Mouse (Mus musculus) kidney, adult 2 months (tissue): ENCODE data around the gene Galm. TPM values are rescaled to one million over a fixed set of nuclear protein-coding genes. Genes with fewer than 3 reads are reported as not detected.

Experiments
- DNase-seq: peaks from one replicate; pipeline ENCODE4 v3.0.0; 2021
- H3K27ac ChIP-seq: fragments of 200-500 bp; 2 replicates; pipeline ENCODE4 v1.5.1; 2012; ENCODE audit warnings: low read depth, low read length, control low read depth, inconsistent platforms; ENCODE audit not compliant: insufficient read depth
- H3K27me3 ChIP-seq: fragments of 200-500 bp; replicated peaks from 2 replicates; pipeline ENCODE4 v1.6.1; 2012; ENCODE audit warnings: mild to moderate bottlenecking, moderate library complexity, low read length, inconsistent platforms; ENCODE audit not compliant: control insufficient read depth, insufficient read depth
- H3K36me3 ChIP-seq: fragments of 200-500 bp; 2 replicates; pipeline ENCODE4 v1.6.1; 2012; ENCODE audit warnings: mild to moderate bottlenecking, moderate library complexity, low read length, inconsistent platforms; ENCODE audit not compliant: control insufficient read depth, insufficient read depth
- H3K4me1 ChIP-seq: fragments of 200-500 bp; 2 replicates; pipeline ENCODE4 v1.6.1; 2011; ENCODE audit warnings: low read length; ENCODE audit not compliant: control insufficient read depth, insufficient read depth
- H3K4me3 ChIP-seq: fragments of 200-500 bp; 2 replicates; pipeline ENCODE4 v1.5.1; 2011; ENCODE audit warnings: mild to moderate bottlenecking, low read depth, low read length, control low read depth; ENCODE audit not compliant: insufficient read depth
- CTCF ChIP-seq: fragments of 200-500 bp; conservative IDR thresholded peaks from 2 replicates; pipeline ENCODE4 v1.5.1; 2011; ENCODE audit warnings: low read depth, mild to moderate bottlenecking, control low read depth, low read length, moderate library complexity, mixed read lengths; ENCODE audit not compliant: insufficient read depth, insufficient read length
- POLR2A ChIP-seq: fragments of 200-500 bp; IDR thresholded peaks from one replicate; pipeline ENCODE4 v1.6.1; 2011; ENCODE audit warnings: low read depth, low read length, control low read depth
- WGBS: fragments of 180-500 bp; shearing (Covaris S2); methylation state at CpG from one replicate; pipeline ENCODE4 v1.1.7; 2018; 5-methylcytosine and 5-hydroxymethylcytosine counted together
- polyA plus RNA-seq: library from polyadenylated mRNA; depleted of rRNA; stranded (reverse); fragments of >200 nt; gene quantifications from 2 replicates; pipeline ENCODE4 v1.2.3, GENCODE M21; 2012; rRNA removed

Gene Galm
- 115 and 124 TPM in 2 replicates for polyA plus RNA-seq

DNA sequence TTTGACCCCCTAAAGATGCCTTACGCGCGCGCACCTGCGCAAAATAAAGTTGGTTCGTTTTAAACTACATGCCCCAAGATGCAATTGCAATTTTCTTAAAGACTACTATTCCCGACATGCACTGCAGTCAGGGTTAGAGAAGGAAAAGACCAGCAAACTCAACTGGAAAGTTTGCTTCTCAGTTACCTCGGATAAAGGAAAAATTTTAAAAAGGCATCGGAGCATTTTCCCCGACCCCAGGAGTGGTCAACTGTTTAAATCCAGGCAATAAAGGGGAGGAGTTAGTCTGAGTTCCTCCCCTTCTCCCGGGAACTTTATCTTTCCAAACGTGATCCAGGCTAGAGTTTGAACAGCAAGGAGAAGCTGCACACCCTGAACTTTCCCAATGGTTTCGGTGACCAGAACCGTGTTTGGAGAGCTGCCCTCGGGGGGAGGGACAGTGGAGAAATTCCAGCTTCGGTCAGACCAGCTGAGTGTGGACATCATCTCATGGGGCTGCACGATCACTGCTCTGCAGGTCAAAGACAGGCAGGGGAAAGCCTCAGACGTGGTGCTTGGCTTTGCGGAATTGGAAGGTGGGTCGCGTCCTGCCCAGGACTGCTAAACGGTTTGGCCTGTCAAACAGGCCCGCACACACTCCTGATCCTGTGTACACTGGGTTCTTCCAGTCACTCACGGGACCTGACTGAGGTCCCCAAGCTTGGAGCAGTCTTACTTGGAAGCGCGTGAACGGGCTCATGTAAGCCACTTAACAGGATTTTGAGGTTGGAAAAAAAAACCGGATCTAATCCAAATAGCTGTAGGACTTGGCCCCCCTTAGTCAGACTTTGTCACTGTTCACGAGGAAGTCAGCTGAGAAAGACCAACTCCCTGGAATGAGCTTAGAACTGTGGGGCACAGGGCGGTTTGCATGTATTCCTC lies at the start of gene Galm:
Gene Galm (plus strand): TSS at position 141 of the 921 bp plus-strand sequence.
- DNase-seq, result peak; percentile 93
- Histone ChIP-seq H3K27me3 (no peaks in the 10 kb centered on the region), H3K4me1 (peaks cover 27% of the 10 kb centered on the region), H3K36me3 (no peaks in the 10 kb centered on the region), H3K27ac (peak within 1 kb of the TSS; percentile 97), H3K4me3 (peak within 1 kb of the TSS; percentile 70)
- TF ChIP-seq POLR2A, result peak; percentile 29
- TF ChIP-seq CTCF, result no peak
- 3% methylated on average over 30 of the region's 30 CpGs for WGBS

GRCm38 (mm10) chr17:80078726-80079125 lies 48.5 kb upstream of the Galm start:
- TF ChIP-seq POLR2A, result no peak
- TF ChIP-seq CTCF, result no peak
- no peaks in the 10 kb centered on the region for H3K27me3 ChIP-seq
- no peak overlapping the region for H3K4me3 ChIP-seq
- H3K27ac ChIP-seq, result no peak overlapping the region
- no peak for DNase-seq
- 87% methylated on average over 4 of the region's 4 CpGs for WGBS
- H3K36me3 ChIP-seq, result no peaks in the 10 kb centered on the region
- H3K4me1 ChIP-seq, result no peaks in the 10 kb centered on the region

DNA sequence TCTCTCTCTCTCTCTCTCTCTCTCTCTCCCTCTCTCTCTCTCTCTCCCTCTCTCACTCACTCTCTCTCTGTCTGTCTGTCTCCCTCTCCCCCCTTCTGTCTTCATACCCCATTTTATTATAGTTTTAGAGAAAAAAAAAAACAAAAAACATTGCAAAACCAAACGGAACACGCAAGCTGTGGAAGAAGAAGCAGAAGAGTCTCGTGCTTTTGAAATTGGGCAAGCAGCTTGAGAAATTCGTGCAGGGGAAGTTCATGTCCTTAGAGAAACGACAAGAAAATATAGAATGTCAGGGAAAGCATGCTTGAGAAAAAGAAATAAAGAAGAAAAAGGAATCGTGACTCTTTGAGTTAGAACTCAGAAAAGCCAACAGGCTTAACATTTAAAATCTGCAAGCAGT lies 44.0 kb upstream of the Galm start:
- no peak overlapping the region for H3K4me3 ChIP-seq
- H3K4me1 ChIP-seq, result no peaks in the 10 kb centered on the region
- H3K27me3 ChIP-seq, result no peaks in the 10 kb centered on the region
- no peak overlapping the region for H3K27ac ChIP-seq
- DNase-seq, result no peak
- TF ChIP-seq CTCF, result no peak
- no peak for TF ChIP-seq POLR2A
- WGBS, result 76% methylated on average over 6 of the region's 6 CpGs
- H3K36me3 ChIP-seq, result no peaks in the 10 kb centered on the region

GRCm38 (mm10) chr17:80084424-80084823 lies 42.8 kb upstream of the Galm start:
- WGBS, result 64% methylated on average over 9 of the region's 9 CpGs
- DNase-seq, result no peak
- no peaks in the 10 kb centered on the region for H3K4me1 ChIP-seq
- H3K27me3 ChIP-seq, result no peaks in the 10 kb centered on the region
- TF ChIP-seq CTCF (no peak), POLR2A (no peak)
- no peak overlapping the region for H3K4me3 ChIP-seq
- H3K36me3 ChIP-seq, result no peaks in the 10 kb centered on the region
- H3K27ac ChIP-seq, result no peak overlapping the region

DNA sequence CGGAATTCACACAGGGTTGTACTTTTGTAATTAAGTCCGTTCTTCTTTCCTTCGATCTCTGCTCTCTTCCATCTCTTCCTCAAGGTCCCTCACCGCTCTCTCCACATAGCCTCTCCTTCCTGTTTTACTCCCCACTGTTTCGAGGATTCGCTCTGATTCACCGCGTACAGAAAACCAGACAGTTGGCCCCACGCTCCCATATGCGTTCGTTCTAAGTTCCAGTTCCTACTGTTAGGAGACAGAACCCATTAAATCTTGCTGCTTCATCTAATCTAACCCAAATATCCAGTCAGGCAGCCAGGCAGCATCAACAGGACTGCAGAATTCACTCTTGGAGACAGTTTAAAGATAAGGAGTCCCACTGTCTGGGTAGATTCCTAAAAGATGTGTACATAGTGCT lies 40.7 kb upstream of the Galm start:
- H3K4me3 ChIP-seq, result no peak overlapping the region
- DNase-seq, result no peak
- WGBS, result 88% methylated on average over 11 of the region's 11 CpGs
- no peak overlapping the region for H3K27ac ChIP-seq
- no peaks in the 10 kb centered on the region for H3K36me3 ChIP-seq
- TF ChIP-seq CTCF (no peak), POLR2A (no peak)
- H3K27me3 ChIP-seq, result no peaks in the 10 kb centered on the region
- no peaks in the 10 kb centered on the region for H3K4me1 ChIP-seq

- 87% methylated on average over 3 of the region's 3 CpGs for WGBS
- TF ChIP-seq CTCF, result no peak
- no peak for TF ChIP-seq POLR2A
These were observed 39.1 kb upstream of the Galm start for GRCm38 (mm10) chr17:80088168-80088567.

GRCm38 (mm10) chr17:80090551-80090950 lies 36.7 kb upstream of the Galm start:
- WGBS, result 47% methylated on average over 4 of the region's 4 CpGs
- no peak for DNase-seq
- no peak overlapping the region for H3K27ac ChIP-seq
- H3K27me3 ChIP-seq, result no peaks in the 10 kb centered on the region
- peaks cover 3% of the 10 kb centered on the region for H3K4me1 ChIP-seq
- TF ChIP-seq CTCF (no peak), POLR2A (no peak)
- no peak overlapping the region for H3K4me3 ChIP-seq
- no peaks in the 10 kb centered on the region for H3K36me3 ChIP-seq

More at GRCm38 (mm10) chr17:80088168-80088567, 39.1 kb upstream of the Galm start:
- H3K4me1 ChIP-seq, result no peaks in the 10 kb centered on the region
- DNase-seq, result no peak
- H3K36me3 ChIP-seq, result no peaks in the 10 kb centered on the region
- no peaks in the 10 kb centered on the region for H3K27me3 ChIP-seq
- H3K4me3 ChIP-seq, result no peak overlapping the region
- no peak overlapping the region for H3K27ac ChIP-seq
